Mouse (Mus musculus): Measurements from ENCODE around the gene Fabp6. TPM values are rescaled to one million over a fixed set of nuclear protein-coding genes. Genes with fewer than 3 reads are reported as not detected.

Gene Fabp6
- polyA plus RNA-seq, 1 experiment from 2014 or later, result not detected

Other genes with a start within 250 kb of the Fabp6 start
- gene Pttg1, start 175.3 kb downstream of the Fabp6 start, polyA plus RNA-seq (2015; fragmentation: Nextera tagmentation; extraction: Ambion mirVana), result 44.3 and 52.7 TPM in 2 replicates
- gene Slu7, start 167.8 kb downstream of the Fabp6 start, polyA plus RNA-seq (2015; fragmentation: Nextera tagmentation; extraction: Ambion mirVana), result 56.5 and 58.9 TPM in 2 replicates
- gene C1qtnf2, start 127.3 kb downstream of the Fabp6 start, polyA plus RNA-seq (2015; fragmentation: Nextera tagmentation; extraction: Ambion mirVana), result 11.5 and 12.6 TPM in 2 replicates
- gene Ccnjl, start 72.8 kb downstream of the Fabp6 start, polyA plus RNA-seq (2015; fragmentation: Nextera tagmentation; extraction: Ambion mirVana), result 11.0 and 14.2 TPM in 2 replicates
- gene 4933415A04Rik, start 14.5 kb downstream of the Fabp6 start, polyA plus RNA-seq (2015; fragmentation: Nextera tagmentation; extraction: Ambion mirVana), result 2.7 and 3.5 TPM in 2 replicates
- gene Pwwp2a, start 80.5 kb upstream of the Fabp6 start, polyA plus RNA-seq (2015; fragmentation: Nextera tagmentation; extraction: Ambion mirVana), result 25.2 and 25.4 TPM in 2 replicates
- 73.8 and 77.8 TPM in 2 replicates for gene Ttc1, start 146.5 kb upstream of the Fabp6 start, polyA plus RNA-seq (2015; fragmentation: Nextera tagmentation; extraction: Ambion mirVana)